In genomic region chr11:49081356-49081755, GRCm38 (mm10) we compare ENCODE assay signal across 24 mouse cellular contexts. TPM values are rescaled to one million over a fixed set of nuclear protein-coding genes. Genes with fewer than 3 reads are reported as not detected.
DNase-seq lines count a peak whose midpoint lies in the region; ATAC-seq and TF ChIP-seq lines count a peak whose summit lies in the region.
"Had no signal": no experiment of that assay in that cellular context is flagged by ENCODE, and none has a peak within 500 bp of the region (broad histone marks: within the 10 kb centered on the region; RNA-seq: fewer than 3 reads in every experiment).

No protein-coding gene starts in this region.

- H3K4me1 ChIP-seq in kidney, adult 2 months (ENCODE audit: control insufficient read depth, insufficient read depth, low read length) = peaks cover 31% of the 10 kb centered on the region
- H3K4me1 ChIP-seq in kidney, embryonic 16.5 days (ENCODE audit: insufficient read depth, low read length) = peaks cover 11% of the 10 kb centered on the region; the same call in 1 of the 2 replicates
- peaks cover 54 to 56% of the 10 kb centered on the region in 2 experiments for H3K4me1 ChIP-seq in MEL (ENCODE audit: control insufficient read depth in 1 of 2, insufficient read depth in 2 of 2, low read length in 2 of 2)
- H3K4me1 ChIP-seq in liver, embryonic 14.5 days (replicated peaks; ENCODE audit: control insufficient read depth in 2 of 2, insufficient read depth in 2 of 2, low read length in 1 of 2) = peaks cover 35 to 53% of the 10 kb centered on the region in 2 experiments
- H3K4me1 ChIP-seq in forebrain, embryonic 14.5 days (ENCODE audit: control insufficient read depth, insufficient read depth, low read length) = no peaks in the 10 kb centered on the region
- H3K4me1 ChIP-seq: embryonic facial prominence, embryonic 12.5 days; limb, embryonic 15.5 days; neural tube, embryonic 12.5 days had no signal

- no peak overlapping the region for H3K9ac ChIP-seq in kidney, embryonic 16.5 days (replicated peaks; ENCODE audit: low read length)
- peak overlapping the region; percentile 76 for H3K9ac ChIP-seq in MEL (ENCODE audit: control insufficient read depth, low read depth, low read length, poor library complexity, severe bottlenecking)
- no peak overlapping the region for H3K9ac ChIP-seq in liver, embryonic 14.5 days (replicated peaks)
- no peak overlapping the region for H3K9ac ChIP-seq in forebrain, embryonic 14.5 days (ENCODE audit: low read length)
- H3K9ac ChIP-seq: embryonic facial prominence, embryonic 12.5 days; heart, embryonic 15.5 days; limb, embryonic 15.5 days; neural tube, embryonic 12.5 days had no signal

- peaks cover 34% of the 10 kb centered on the region for H3K79me2 ChIP-seq in MEL (ENCODE audit: control insufficient read depth, insufficient read depth, low read length, poor library complexity)

- ATAC-seq in kidney, embryonic 16.5 days (ENCODE audit: low FRiP score, low TSS enrichment) = no peak
- no peak for ATAC-seq in liver, embryonic 14.5 days (ENCODE audit: insufficient read depth)
- ATAC-seq in forebrain, embryonic 14.5 days = no peak
- ATAC-seq: intestine, postnatal 0 days had no signal

- H3K4me3 ChIP-seq in kidney, adult 2 months (ENCODE audit: insufficient read depth, low read depth, low read length) = no peak overlapping the region
- no peak overlapping the region for H3K4me3 ChIP-seq in kidney, embryonic 16.5 days (ENCODE audit: low read length)
- peak overlapping the region; percentile 60 to 74 for H3K4me3 ChIP-seq in MEL (ENCODE audit: control insufficient read depth in 1 of 2, insufficient read depth in 1 of 2, low read depth in 2 of 2, low read length in 2 of 2)
- H3K4me3 ChIP-seq in liver, embryonic 14.5 days (ENCODE audit: insufficient read depth in 1 of 2, low read depth in 2 of 2, low read length in 2 of 2) = no peak overlapping the region
- no peak overlapping the region for H3K4me3 ChIP-seq in forebrain, embryonic 14.5 days (ENCODE audit: low read depth, low read length)
- H3K4me3 ChIP-seq: embryonic facial prominence, embryonic 12.5 days; heart, embryonic 15.5 days; limb, embryonic 15.5 days; neural tube, embryonic 12.5 days had no signal

- peak; percentile 77 for DNase-seq in kidney, adult 2 months
- peak; percentile 43 for DNase-seq in 3T3-L1 (ENCODE audit: low read depth, low spot score)
- DNase-seq in MEL (ENCODE audit: low read depth, low spot score) = peak; percentile 67
- DNase-seq in liver, embryonic 14.5 days (ENCODE audit: low read depth in 3 of 3, low spot score in 3 of 3) = no peak
- no peak for DNase-seq in thymus, postnatal 10 days (ENCODE audit: low spot score in 2 of 2)
- DNase-seq in thymus, postnatal 14 days = no peak
- no peak for DNase-seq in forebrain, embryonic 14.5 days (ENCODE audit: low spot score)
- DNase-seq: adrenal gland, adult 2 months; cerebellum, adult 2 months; layer of hippocampus, adult 9-11 months; lung, postnatal 36 days; midbrain, embryonic 14.5 days; right cerebral cortex, postnatal 25 days had no signal

- no peaks in the 10 kb centered on the region for H3K36me3 ChIP-seq in kidney, adult 2 months (ENCODE audit: control insufficient read depth, insufficient read depth, low read length)
- H3K36me3 ChIP-seq in kidney, embryonic 16.5 days (ENCODE audit: insufficient read depth, low read length) = no peaks in the 10 kb centered on the region
- peaks cover 0 to 75% of the 10 kb centered on the region in 2 experiments; a peak in 3 of 4 replicates for H3K36me3 ChIP-seq in MEL (ENCODE audit: control insufficient read depth in 1 of 2, insufficient read depth in 2 of 2, low read length in 2 of 2)
- H3K36me3 ChIP-seq in liver, embryonic 14.5 days (replicated peaks; ENCODE audit: control insufficient read depth, insufficient read depth, low read depth) = no peaks in the 10 kb centered on the region
- H3K36me3 ChIP-seq in forebrain, embryonic 14.5 days (ENCODE audit: control insufficient read depth, insufficient read depth, low read length) = no peaks in the 10 kb centered on the region
- H3K36me3 ChIP-seq: embryonic facial prominence, embryonic 12.5 days; heart, embryonic 15.5 days; limb, embryonic 15.5 days; neural tube, embryonic 12.5 days had no signal

- 45% methylated on average over 4 of the region's 4 CpGs for WGBS in kidney, adult 2 months
- WGBS in kidney, embryonic 16.5 days = 69% methylated on average over 4 of the region's 4 CpGs
- 48% methylated on average over 4 of the region's 4 CpGs for WGBS in liver, embryonic 14.5 days (ENCODE audit: insufficient replicate concordance)
- WGBS in forebrain, embryonic 14.5 days = 84% methylated on average over 4 of the region's 4 CpGs

- no peak overlapping the region for H3K4me2 ChIP-seq in kidney, embryonic 16.5 days (replicated peaks; ENCODE audit: low read depth, low read length)
- H3K4me2 ChIP-seq in liver, embryonic 14.5 days (ENCODE audit: low read depth) = peak overlapping the region; percentile 19
- no peak overlapping the region for H3K4me2 ChIP-seq in forebrain, embryonic 14.5 days (ENCODE audit: low read length)
- H3K4me2 ChIP-seq: embryonic facial prominence, embryonic 12.5 days; heart, embryonic 15.5 days; limb, embryonic 15.5 days; neural tube, embryonic 12.5 days had no signal

- no peaks in the 10 kb centered on the region for H3K9me3 ChIP-seq in kidney, embryonic 16.5 days (ENCODE audit: low read length)
- no peaks in the 10 kb centered on the region for H3K9me3 ChIP-seq in MEL (replicated peaks; ENCODE audit: insufficient read depth, low read length)
- no peaks in the 10 kb centered on the region for H3K9me3 ChIP-seq in liver, embryonic 14.5 days (ENCODE audit: control insufficient read depth, low read length)
- no peaks in the 10 kb centered on the region for H3K9me3 ChIP-seq in forebrain, embryonic 14.5 days (replicated peaks; ENCODE audit: control insufficient read depth, low read length)
- H3K9me3 ChIP-seq: embryonic facial prominence, embryonic 12.5 days; heart, embryonic 15.5 days; limb, embryonic 15.5 days; neural tube, embryonic 12.5 days had no signal

- no peak for TF ChIP-seq CTCF in kidney, adult 2 months (conservative IDR thresholded peaks at IDR 0.05; ENCODE audit: insufficient read depth, insufficient read length, low read depth, low read length)
- TF ChIP-seq CTCF in MEL (IDR thresholded peaks at IDR 0.05 in 2 of 3, conservative IDR thresholded peaks at IDR 0.05 in 1 of 3; ENCODE audit: control insufficient read depth in 1 of 3, insufficient read depth in 1 of 3, low read depth in 2 of 3, low read length in 3 of 3, poor library complexity in 1 of 3, severe bottlenecking in 1 of 3) = no peak
- TF ChIP-seq CTCF in liver, embryonic 14.5 days (IDR thresholded peaks at IDR 0.05; ENCODE audit: low read depth) = no peak

- no peaks in the 10 kb centered on the region for H3K27me3 ChIP-seq in kidney, adult 2 months (replicated peaks; ENCODE audit: control insufficient read depth, insufficient read depth, low read length)
- H3K27me3 ChIP-seq in kidney, embryonic 16.5 days (ENCODE audit: insufficient read depth, low read length) = no peaks in the 10 kb centered on the region
- H3K27me3 ChIP-seq in MEL (ENCODE audit: control insufficient read depth in 1 of 2, insufficient read depth in 2 of 2, low read length in 2 of 2) = no peaks in the 10 kb centered on the region
- no peaks in the 10 kb centered on the region for H3K27me3 ChIP-seq in liver, embryonic 14.5 days (ENCODE audit: control insufficient read depth, insufficient read depth, low read length)
- no peaks in the 10 kb centered on the region for H3K27me3 ChIP-seq in forebrain, embryonic 14.5 days (replicated peaks; ENCODE audit: control insufficient read depth, insufficient read depth, low read length)
- H3K27me3 ChIP-seq: embryonic facial prominence, embryonic 12.5 days; heart, embryonic 15.5 days; limb, embryonic 15.5 days; neural tube, embryonic 12.5 days had no signal

- TF ChIP-seq RAD21 in MEL (IDR thresholded peaks at IDR 0.05; ENCODE audit: low read depth, low read length) = no peak

- peak overlapping the region; percentile 97 for H3K27ac ChIP-seq in kidney, adult 2 months (ENCODE audit: insufficient read depth, low read depth, low read length)
- no peak overlapping the region for H3K27ac ChIP-seq in kidney, embryonic 16.5 days (ENCODE audit: low read length)
- H3K27ac ChIP-seq in MEL (ENCODE audit: control insufficient read depth, low read depth, low read length) = peak overlapping the region; percentile 98
- H3K27ac ChIP-seq in liver, embryonic 14.5 days = no peak overlapping the region
- H3K27ac ChIP-seq in forebrain, embryonic 14.5 days (ENCODE audit: low read depth, low read length) = no peak overlapping the region
- H3K27ac ChIP-seq: embryonic facial prominence, embryonic 12.5 days; heart, embryonic 15.5 days; limb, embryonic 15.5 days; neural tube, embryonic 12.5 days had no signal

- no peak for TF ChIP-seq POLR2A in kidney, adult 2 months (IDR thresholded peaks at IDR 0.05; ENCODE audit: low read depth, low read length)
- no peak for TF ChIP-seq POLR2A in MEL (IDR thresholded peaks at IDR 0.05; ENCODE audit: control insufficient read depth in 1 of 2, insufficient read depth in 1 of 2, low read depth in 1 of 2, low read length in 2 of 2, poor library complexity in 1 of 2)

- peak; percentile 16 to 22; a peak in 2 of 4 replicates for TF ChIP-seq EP300 in MEL (IDR thresholded peaks at IDR 0.05; ENCODE audit: low read depth in 1 of 2, low read length in 2 of 2)
- no peak for TF ChIP-seq EP300 in liver, embryonic 14.5 days (IDR thresholded peaks at IDR 0.05; ENCODE audit: low read depth)

RNA-seq across cellular contexts. Expression of gene Ifi47, which starts 5.0 kb away (rescaled TPM):
- polyA plus RNA-seq in kidney, adult 2 months (2012; rRNA removed) = 4.5 and 8.4 TPM in 2 replicates
- 2.1 and 2.6 TPM in 2 replicates for polyA plus RNA-seq in kidney, embryonic 16.5 days (2015; fragmentation: Nextera tagmentation; extraction: Ambion mirVana)
- total RNA-seq in MEL (2012; rRNA removed) = 35.2 and 48.0 TPM in 2 replicates
- 10 to 100 TPM in 1 of 2 experiments, not detected in 1; 26.4 TPM for polyA plus RNA-seq in MEL (2012; ENCODE audit: insufficient read depth in 1 of 2, insufficient read length in 2 of 2, low read depth in 1 of 2, low replicate concordance in 2 of 2, missing spikeins in 1 of 2)
- 2.4 and 3.2 TPM in 2 replicates for polyA plus RNA-seq in liver, embryonic 14.5 days (2012; rRNA removed)
- polyA plus RNA-seq in liver, embryonic 14.5 days (2014; fragmentation: Nextera tagmentation; extraction: Ambion mirVana) = 6.2 and 7.6 TPM in 2 replicates
- 0.58 and 0.70 TPM in 2 replicates for polyA plus RNA-seq in forebrain, embryonic 14.5 days (2014; fragmentation: Nextera tagmentation; extraction: Ambion mirVana)

RNA-seq across cellular contexts. Expression of gene Tgtp2, which starts 17.4 kb away (rescaled TPM):
- polyA plus RNA-seq in kidney, adult 2 months (2012; rRNA removed) = 12.1 and 15.1 TPM in 2 replicates
- 0.24 and 0.42 TPM in 2 replicates for polyA plus RNA-seq in kidney, embryonic 16.5 days (2015; fragmentation: Nextera tagmentation; extraction: Ambion mirVana)
- total RNA-seq in MEL (2012; rRNA removed) = 0.75 and 0.77 TPM in 2 replicates
- polyA plus RNA-seq in MEL (2012; ENCODE audit: insufficient read depth in 1 of 2, insufficient read length in 2 of 2, low read depth in 1 of 2, low replicate concordance in 2 of 2, missing spikeins in 1 of 2) = under 1 TPM in 1 of 2 experiments, not detected in 1; 0.54 TPM
- polyA plus RNA-seq in liver, embryonic 14.5 days (2012; rRNA removed) = 0.06 and 0.27 TPM in 2 replicates
- 0.35 and 0.51 TPM in 2 replicates for polyA plus RNA-seq in liver, embryonic 14.5 days (2014; fragmentation: Nextera tagmentation; extraction: Ambion mirVana)
- 0.06 TPM in 1 of 2 replicates, not detected in the other for polyA plus RNA-seq in forebrain, embryonic 14.5 days (2014; fragmentation: Nextera tagmentation; extraction: Ambion mirVana)
- total RNA-seq: left cerebral cortex, postnatal 10 days had no signal
- polyA plus RNA-seq: forebrain, embryonic 11.5 days; hindbrain, embryonic 11.5 days; neural tube, embryonic 12.5 days had no signal

RNA-seq across cellular contexts. Expression of gene 9930111J21Rik2, which starts 30.3 kb away (rescaled TPM):
- 1.4 and 2.4 TPM in 2 replicates for polyA plus RNA-seq in kidney, adult 2 months (2012; rRNA removed)
- 0.60 and 0.98 TPM in 2 replicates for polyA plus RNA-seq in kidney, embryonic 16.5 days (2015; fragmentation: Nextera tagmentation; extraction: Ambion mirVana)
- total RNA-seq in MEL (2012; rRNA removed) = 0.08 and 0.16 TPM in 2 replicates
- under 1 TPM in 1 of 2 experiments, not detected in 1; 0.04 TPM for polyA plus RNA-seq in MEL (2012; ENCODE audit: insufficient read depth in 1 of 2, insufficient read length in 2 of 2, low read depth in 1 of 2, low replicate concordance in 2 of 2, missing spikeins in 1 of 2)
- polyA plus RNA-seq in liver, embryonic 14.5 days (2012; rRNA removed) = 0.34 and 0.56 TPM in 2 replicates
- 0.51 and 0.57 TPM in 2 replicates for polyA plus RNA-seq in liver, embryonic 14.5 days (2014; fragmentation: Nextera tagmentation; extraction: Ambion mirVana)
- polyA plus RNA-seq in forebrain, embryonic 14.5 days (2014; fragmentation: Nextera tagmentation; extraction: Ambion mirVana) = 0.24 and 0.37 TPM in 2 replicates

RNA-seq across cellular contexts. Expression of gene Olfr1396, which starts 33.3 kb away (rescaled TPM):
- 2.7 and 4.1 TPM in 2 replicates for polyA plus RNA-seq in kidney, adult 2 months (2012; rRNA removed)
- 0.12 TPM in 1 of 2 replicates, not detected in the other for polyA plus RNA-seq in kidney, embryonic 16.5 days (2015; fragmentation: Nextera tagmentation; extraction: Ambion mirVana)
- not detected in 2 replicates for total RNA-seq in MEL (2012; rRNA removed)
- polyA plus RNA-seq in MEL (2012; ENCODE audit: insufficient read depth in 1 of 2, insufficient read length in 2 of 2, low read depth in 1 of 2, low replicate concordance in 2 of 2, missing spikeins in 1 of 2) = under 1 TPM in 1 of 2 experiments, not detected in 1; 0.06 TPM
- not detected in 2 replicates for polyA plus RNA-seq in liver, embryonic 14.5 days (2012; rRNA removed)
- not detected in 2 replicates for polyA plus RNA-seq in liver, embryonic 14.5 days (2014; fragmentation: Nextera tagmentation; extraction: Ambion mirVana)
- polyA plus RNA-seq in forebrain, embryonic 14.5 days (2014; fragmentation: Nextera tagmentation; extraction: Ambion mirVana) = not detected in 2 replicates
- total RNA-seq: common myeloid progenitor, adult 5-6 weeks; left cerebral cortex, postnatal 10 days had no signal
- polyA plus RNA-seq: brain, embryonic 14.5 days; cerebellum, adult 2 months; embryonic facial prominence, embryonic 12.5 days; forebrain, embryonic 11.5 days; hindbrain, embryonic 11.5 days; limb, embryonic 15.5 days; midbrain, embryonic 14.5 days; neural tube, embryonic 12.5 days had no signal

Comparison
In these comparisons a context has a peak if more than half of its experiments do, and no peak if none do; other contexts are left out.
1. H3K27ac ChIP-seq: peak in kidney, adult 2 months (single experiment) and MEL (single experiment); none in kidney, embryonic 16.5 days (single experiment), liver, embryonic 14.5 days (single experiment) and forebrain, embryonic 14.5 days (single experiment).
2. DNase-seq: peak in kidney, adult 2 months (single experiment), 3T3-L1 (single experiment) and MEL (single experiment); none in liver, embryonic 14.5 days (0 of 3), thymus, postnatal 10 days (0 of 2), thymus, postnatal 14 days (single experiment) and forebrain, embryonic 14.5 days (single experiment).
3. H3K4me3 ChIP-seq: peak in MEL (2 of 2); none in kidney, adult 2 months (single experiment), kidney, embryonic 16.5 days (single experiment), liver, embryonic 14.5 days (0 of 2) and forebrain, embryonic 14.5 days (single experiment).